Comparison of ENCODE assay signal across 8 mouse cellular contexts in genomic region chr15:103163182-103163919, GRCm38 (mm10). TPM values are rescaled to one million over a fixed set of nuclear protein-coding genes. Genes with fewer than 3 reads are reported as not detected.
A peak's percentile ranks its signal among the peaks of the same experiment; 100 is the strongest.
DNase-seq lines count a peak whose midpoint lies in the region; TF ChIP-seq lines count a peak whose summit lies in the region.

No protein-coding gene starts in this region.

- H3K4me3 ChIP-seq in cortical plate, adult 2 months (ENCODE audit: insufficient read depth, low read length) = peak overlapping the region; percentile 43
- H3K4me3 ChIP-seq in megakaryocyte, embryonic 14.5 days (replicated peaks) = peak overlapping the region; percentile 94

- H3K27ac ChIP-seq in cortical plate, adult 2 months (ENCODE audit: insufficient read depth, low read length) = no peak overlapping the region

- H3K9me3 ChIP-seq in megakaryocyte, embryonic 14.5 days = no peaks in the 10 kb centered on the region

- peaks cover 29% of the 10 kb centered on the region for H3K27me3 ChIP-seq in megakaryocyte, embryonic 14.5 days (replicated peaks)

- no peak for TF ChIP-seq CTCF in cortical plate, adult 2 months (IDR thresholded peaks at IDR 0.05; ENCODE audit: extremely low read depth, insufficient read depth, low read length)

- TF ChIP-seq POLR2A in cortical plate, adult 2 months (IDR thresholded peaks at IDR 0.05; ENCODE audit: extremely low read depth, insufficient read depth, low read length) = peak; percentile 88

- peak; percentile 97 for DNase-seq in adipocyte (ENCODE audit: low spot score)
- peak; percentile 79 to 85 for DNase-seq in gastrocnemius, adult 8-10 months (ENCODE audit: low spot score in 2 of 2)
- DNase-seq in hindlimb bud, embryonic 11.5 days (ENCODE audit: extremely low spot score, low read depth, low spot score) = peak; percentile 91
- peak; percentile 82 to 92 for DNase-seq in left cerebral cortex, adult 8-10 months (ENCODE audit: low spot score in 2 of 2)
- DNase-seq in right cerebral cortex, postnatal 25 days = peak; percentile 91
- DNase-seq in yolk sac, embryonic 10.5 days (ENCODE audit: low spot score) = peak; percentile 93

- H3K4me1 ChIP-seq in cortical plate, adult 2 months (ENCODE audit: control insufficient read depth, insufficient read depth, low read length) = peaks cover 2% of the 10 kb centered on the region; the same call in 1 of the 2 replicates
- H3K4me1 ChIP-seq in megakaryocyte, embryonic 14.5 days = peaks cover 67% of the 10 kb centered on the region

- peaks cover 23% of the 10 kb centered on the region for H3K36me3 ChIP-seq in megakaryocyte, embryonic 14.5 days (replicated peaks; ENCODE audit: low read length)

RNA-seq across cellular contexts. Expression of gene Smug1, which starts 3.5 kb away (rescaled TPM):
- 19.5 and 19.9 TPM in 2 replicates for polyA plus RNA-seq in cortical plate, adult 2 months (2012; rRNA removed)
- 10 to 100 TPM in 3 of 4 experiments, 1 to 10 TPM in 1; 10.0 to 19.3 (median 12.3) TPM for total RNA-seq in gastrocnemius, adult 8-10 months (2022)
- 10 to 100 TPM; 18.9 to 24.5 (median 19.8) TPM for total RNA-seq in left cerebral cortex, adult 8-10 months (2022)
- 0.73 and 2.1 TPM in 2 replicates for polyA plus RNA-seq in megakaryocyte, embryonic 14.5 days (2012; ENCODE audit: insufficient read depth, low replicate concordance)
